Mouse (Mus musculus) intestine, embryonic 14.5 days (tissue): ENCODE results near the gene Zap70. TPM values are rescaled to one million over a fixed set of nuclear protein-coding genes. Genes with fewer than 3 reads are reported as not detected.

Experiments
- ATAC-seq: fragments of 200-750 bp; cut with Nextera tagmentation; replicated peaks from 2 replicates; pipeline ENCODE4 v1.8.0; 2017; ENCODE audit warnings: low read depth, moderate number of reproducible peaks, moderate TSS enrichment, moderate library complexity; ENCODE audit not compliant: low FRiP score, low TSS enrichment
- DNase-seq: peaks from one replicate; pipeline ENCODE4 v3.0.0-alpha.2; 2018; ENCODE audit warnings: low spot score
- H3K27ac ChIP-seq: fragments of 300-500 bp; sonication (generic); 2 replicates; pipeline ENCODE4 v1.5.1; 2014; ENCODE audit warnings: low read depth, mild to moderate bottlenecking, control low read depth
- H3K27me3 ChIP-seq: fragments of 300-500 bp; sonication (generic); replicated peaks from 2 replicates; pipeline ENCODE4 v1.6.1; 2014; ENCODE audit warnings: low read length, control low read depth; ENCODE audit not compliant: control insufficient read depth, insufficient read depth
- H3K36me3 ChIP-seq: fragments of 300-500 bp; sonication (generic); 2 replicates; pipeline ENCODE4 v1.6.1; 2014; ENCODE audit warnings: low read length, control low read depth; ENCODE audit not compliant: control insufficient read depth, insufficient read depth
- H3K4me1 ChIP-seq: fragments of 300-500 bp; sonication (generic); replicated peaks from 2 replicates; pipeline ENCODE4 v1.6.1; 2014; ENCODE audit warnings: low read length, control low read depth, mixed read lengths; ENCODE audit not compliant: control insufficient read depth, insufficient read depth
- H3K4me2 ChIP-seq: fragments of 300-500 bp; sonication (generic); 2 replicates; pipeline ENCODE4 v1.6.1; 2014; ENCODE audit warnings: low read length
- H3K4me3 ChIP-seq: fragments of 300-500 bp; sonication (generic); 2 replicates; pipeline ENCODE4 v1.5.1; 2014; ENCODE audit warnings: low read depth, low read length, control low read depth, mixed read lengths
- H3K9ac ChIP-seq: fragments of 300-500 bp; sonication (generic); 2 replicates; pipeline ENCODE4 v1.6.1; 2014; ENCODE audit warnings: mild to moderate bottlenecking, low read length
- H3K9me3 ChIP-seq: fragments of 300-500 bp; sonication (generic); 2 replicates; pipeline ENCODE4 v1.6.1; 2016; ENCODE audit warnings: low read length, control low read depth; ENCODE audit not compliant: control insufficient read depth
- WGBS: fragments of 180-500 bp; shearing (Covaris S2); extraction: QIAGEN DNeasy Blood & Tissue Kit; methylation state at CpG from one replicate; pipeline ENCODE4 v1.1.7; 2014; 5-methylcytosine and 5-hydroxymethylcytosine counted together
- polyA plus RNA-seq: library from polyadenylated mRNA; unstranded; fragments of >200 nt; fragmentation: Nextera tagmentation; extraction: Ambion mirVana; gene quantifications from 2 replicates; pipeline ENCODE4 v1.2.1, GENCODE M21; 2014

The Zap70 gene
- polyA plus RNA-seq, 1 experiment from 2014 or later, result 0.72 TPM

DNA sequence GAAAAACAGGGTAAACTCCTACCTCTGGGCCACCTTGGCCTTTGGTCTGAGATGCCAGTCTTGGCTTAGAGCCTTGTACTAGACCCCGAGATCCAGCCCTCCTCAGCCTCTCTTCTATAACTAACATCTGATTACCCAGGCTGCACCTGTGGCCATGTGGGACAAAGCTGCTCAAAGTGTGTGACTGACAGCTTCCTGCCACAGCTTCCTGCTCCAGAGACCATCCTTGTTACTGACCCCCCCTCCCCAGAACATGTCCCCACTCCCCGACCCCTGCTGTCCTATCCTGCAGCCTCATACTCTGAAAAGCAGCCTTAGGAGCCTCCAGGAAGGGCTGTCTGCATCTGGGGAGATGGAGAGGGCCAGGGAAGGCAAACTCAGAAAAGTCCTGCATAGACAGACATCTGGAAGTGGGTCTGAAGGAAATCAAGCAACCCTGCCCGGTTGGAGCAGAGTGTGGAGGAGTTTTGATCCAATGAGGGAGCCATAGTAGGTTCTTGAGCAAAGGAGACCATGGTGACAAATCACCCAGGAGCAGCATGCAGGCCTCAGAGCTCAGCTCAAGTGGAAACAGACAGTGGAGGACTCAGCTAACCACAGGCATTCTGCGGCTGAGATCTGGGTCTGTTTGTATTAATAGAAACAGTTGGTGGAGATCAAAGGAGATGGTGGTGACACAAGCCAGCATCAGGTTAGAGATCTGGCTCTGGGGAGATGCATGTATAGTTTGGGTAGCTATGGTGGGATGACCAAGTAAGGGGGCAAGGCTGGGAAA, 5.0 kb downstream of the Zap70 start:
- H3K36me3 ChIP-seq, result no peaks in the 10 kb centered on the region
- no peak overlapping the region for H3K4me2 ChIP-seq
- peaks cover 10% of the 10 kb centered on the region; the same call in 1 of the 2 replicates for H3K27me3 ChIP-seq
- ATAC-seq (no peak), DNase-seq (no peak)
- no peak overlapping the region for H3K27ac ChIP-seq
- 53% methylated on average over 4 of the region's 4 CpGs for WGBS
- no peak overlapping the region for H3K4me3 ChIP-seq
- H3K9ac ChIP-seq, result no peak overlapping the region
- H3K4me1 ChIP-seq, result peaks cover 4% of the 10 kb centered on the region
- H3K9me3 ChIP-seq, result no peaks in the 10 kb centered on the region

DNA sequence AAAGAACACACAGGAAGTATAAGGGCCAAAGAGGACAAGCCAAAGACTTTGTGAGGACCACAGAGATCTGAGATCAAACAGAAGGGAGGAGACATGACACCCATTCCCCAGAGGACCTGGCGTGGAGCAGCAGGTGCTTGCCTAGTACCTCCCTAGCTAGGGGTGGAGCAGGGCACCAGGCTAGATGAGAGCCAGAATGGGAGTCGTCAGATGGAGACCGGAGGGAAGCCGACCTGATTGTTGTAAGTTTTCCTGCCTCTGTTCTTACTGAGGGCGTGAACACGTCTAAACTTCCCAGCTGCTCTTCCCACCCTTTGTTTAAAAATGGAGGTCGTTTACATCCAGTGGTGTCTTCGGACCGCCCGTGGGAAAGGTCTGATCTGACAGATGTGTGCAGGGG, 5.7 kb downstream of the Zap70 start:
- Histone ChIP-seq H3K9me3 (no peaks in the 10 kb centered on the region), H3K9ac (no peak overlapping the region), H3K27ac (no peak overlapping the region), H3K4me3 (no peak overlapping the region), H3K4me1 (peaks cover 4% of the 10 kb centered on the region), H3K36me3 (no peaks in the 10 kb centered on the region), H3K27me3 (peaks cover 10% of the 10 kb centered on the region; the same call in 1 of the 2 replicates), H3K4me2 (peak overlapping the region; percentile 9; the same call in 1 of the 2 replicates)
- WGBS, result 18% methylated on average over 10 of the region's 10 CpGs
- no peak for ATAC-seq
- no peak for DNase-seq

DNA sequence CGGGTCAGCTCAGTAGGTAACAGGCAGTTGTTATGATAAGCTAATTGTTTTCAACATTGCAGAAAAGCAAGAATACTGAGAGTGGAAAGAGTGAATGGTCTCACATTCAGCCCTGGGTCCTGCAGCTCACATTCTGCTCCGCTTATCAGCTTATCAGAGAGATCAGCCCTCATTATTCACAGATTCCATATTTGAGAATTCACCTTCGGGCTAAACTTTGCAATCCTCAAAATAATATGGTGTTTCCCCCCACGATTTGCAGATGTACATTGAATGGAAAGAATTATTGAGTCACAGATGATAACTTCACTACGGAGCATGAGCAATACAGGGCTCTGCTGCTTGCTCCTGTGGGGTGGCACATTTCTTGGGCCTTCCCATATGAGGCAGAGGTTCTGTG, 7.2 kb downstream of the Zap70 start:
- ATAC-seq, result no peak
- Histone ChIP-seq H3K9me3 (no peaks in the 10 kb centered on the region), H3K36me3 (no peaks in the 10 kb centered on the region), H3K4me1 (peaks cover 4% of the 10 kb centered on the region), H3K4me2 (no peak overlapping the region), H3K27ac (no peak overlapping the region), H3K27me3 (peaks cover 10% of the 10 kb centered on the region; the same call in 1 of the 2 replicates), H3K4me3 (no peak overlapping the region), H3K9ac (no peak overlapping the region)
- 76% methylated on average over 5 of the region's 5 CpGs for WGBS
- no peak for DNase-seq

DNA sequence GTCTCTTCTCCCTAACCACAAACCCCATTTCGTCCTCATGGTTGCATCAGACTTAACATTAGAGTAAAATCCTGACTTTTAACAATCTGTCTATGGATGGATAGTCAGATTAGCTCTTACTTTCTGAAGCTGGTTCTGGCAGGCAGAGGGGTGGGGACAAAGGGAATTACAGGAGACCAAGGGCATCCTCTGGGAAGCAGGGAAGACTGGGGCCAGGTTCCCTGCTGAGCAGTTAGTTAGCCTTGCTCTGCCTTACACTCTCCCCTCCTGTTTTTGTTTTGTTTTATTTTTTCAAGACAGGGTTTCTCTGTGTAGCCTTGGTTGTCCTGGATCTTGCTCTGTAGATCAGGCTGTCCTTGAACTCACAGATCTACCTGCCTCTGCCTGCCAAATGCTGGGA, 8.4 kb downstream of the Zap70 start:
- WGBS, result 91% methylated on average over 1 of the region's 1 CpGs
- DNase-seq (no peak), ATAC-seq (no peak)
- Histone ChIP-seq H3K4me2 (no peak overlapping the region), H3K36me3 (no peaks in the 10 kb centered on the region), H3K9ac (no peak overlapping the region), H3K27ac (no peak overlapping the region), H3K27me3 (peaks cover 10% of the 10 kb centered on the region; the same call in 1 of the 2 replicates), H3K9me3 (no peaks in the 10 kb centered on the region), H3K4me1 (peaks cover 4% of the 10 kb centered on the region), H3K4me3 (no peak overlapping the region)

DNA sequence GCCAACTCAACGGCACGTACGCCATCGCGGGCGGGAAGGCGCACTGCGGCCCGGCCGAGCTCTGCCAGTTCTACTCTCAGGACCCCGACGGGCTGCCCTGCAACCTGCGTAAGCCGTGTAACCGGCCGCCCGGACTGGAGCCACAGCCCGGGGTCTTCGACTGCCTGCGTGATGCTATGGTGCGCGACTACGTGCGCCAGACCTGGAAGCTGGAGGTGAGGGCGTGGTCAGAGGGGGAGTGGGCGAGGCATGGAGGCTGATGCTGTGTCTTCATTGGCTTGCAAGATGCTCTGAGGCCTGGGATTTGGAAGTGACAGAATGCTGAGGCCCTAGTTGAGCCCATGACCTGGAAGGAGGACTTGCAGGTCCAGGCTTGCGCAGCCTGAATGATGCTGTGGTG, 9.4 kb downstream of the Zap70 start:
- ATAC-seq (no peak), DNase-seq (no peak)
- no peak overlapping the region for H3K9ac ChIP-seq
- peak overlapping the region; percentile 45 for H3K4me2 ChIP-seq
- peaks cover 4% of the 10 kb centered on the region for H3K4me1 ChIP-seq
- WGBS, result 14% methylated on average over 27 of the region's 27 CpGs
- no peaks in the 10 kb centered on the region; the same call in 1 of the 2 replicates for H3K9me3 ChIP-seq
- H3K4me3 ChIP-seq, result no peak overlapping the region
- peaks cover 10% of the 10 kb centered on the region; the same call in 1 of the 2 replicates for H3K27me3 ChIP-seq
- H3K36me3 ChIP-seq, result no peaks in the 10 kb centered on the region
- no peak overlapping the region for H3K27ac ChIP-seq

DNA sequence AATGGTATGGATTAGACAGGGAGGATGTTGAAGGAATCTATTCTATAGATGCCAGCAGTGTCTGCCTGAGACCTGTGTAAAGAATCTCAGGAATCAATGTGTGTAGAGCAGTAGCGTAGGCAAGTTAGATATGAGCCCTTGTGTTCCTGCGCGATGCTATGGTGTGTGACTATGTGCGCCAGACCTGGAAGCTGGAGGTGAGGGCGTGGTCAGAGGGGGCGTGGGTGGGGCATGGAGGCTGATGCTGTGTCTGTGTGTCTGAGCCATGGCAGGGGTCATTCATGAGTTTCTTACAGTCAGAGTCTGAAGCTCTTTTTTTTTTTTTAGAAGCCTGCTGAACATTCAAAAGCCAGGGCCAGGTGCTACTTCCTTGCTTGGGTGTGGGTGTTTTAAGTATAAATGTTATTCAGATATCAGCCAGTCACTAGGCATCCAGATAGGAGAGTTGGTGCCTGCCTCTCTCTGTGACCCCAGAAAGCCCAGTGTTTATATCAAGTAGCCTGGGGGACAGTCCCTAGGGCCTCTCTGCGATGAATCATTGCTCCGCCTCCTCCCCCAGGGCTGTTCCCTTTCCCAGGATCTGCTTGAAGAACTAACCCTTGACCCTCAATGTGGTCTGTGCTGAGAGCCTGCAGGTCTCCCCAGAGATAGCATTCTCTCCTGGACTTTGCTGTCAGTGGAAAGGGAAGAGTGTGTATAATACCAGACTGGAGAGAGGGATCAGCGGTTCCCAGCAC, 10.8 kb downstream of the Zap70 start:
- Histone ChIP-seq H3K9ac (no peak overlapping the region), H3K4me2 (no peak overlapping the region), H3K4me3 (no peak overlapping the region), H3K27me3 (peaks cover 10% of the 10 kb centered on the region; the same call in 1 of the 2 replicates), H3K36me3 (no peaks in the 10 kb centered on the region), H3K4me1 (peaks cover 4% of the 10 kb centered on the region; the same call in 1 of the 2 replicates), H3K27ac (no peak overlapping the region), H3K9me3 (no peaks in the 10 kb centered on the region; the same call in 1 of the 2 replicates)
- DNase-seq, result no peak
- WGBS, result 71% methylated on average over 9 of the region's 9 CpGs
- ATAC-seq, result 0 out of 2 replicates have a peak, but pooled peaks have one; percentile 52

DNA sequence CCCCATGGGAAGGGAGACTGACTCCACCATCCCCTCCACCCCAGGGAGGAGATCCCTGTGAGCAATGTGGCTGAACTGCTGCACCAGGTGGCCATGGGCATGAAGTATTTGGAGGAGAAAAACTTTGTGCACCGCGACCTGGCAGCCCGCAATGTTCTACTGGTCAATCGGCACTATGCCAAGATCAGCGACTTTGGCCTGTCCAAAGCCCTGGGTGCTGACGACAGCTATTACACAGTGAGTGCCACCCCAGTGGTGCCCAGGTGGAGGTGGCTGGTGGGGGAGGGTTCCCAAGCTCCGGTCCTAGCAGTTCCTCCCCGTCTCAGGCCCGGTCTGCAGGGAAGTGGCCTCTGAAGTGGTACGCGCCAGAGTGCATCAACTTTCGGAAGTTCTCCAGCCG, 19.2 kb downstream of the Zap70 start:
- no peaks in the 10 kb centered on the region for H3K27me3 ChIP-seq
- H3K36me3 ChIP-seq, result no peaks in the 10 kb centered on the region
- ATAC-seq (no peak), DNase-seq (no peak)
- H3K4me1 ChIP-seq, result peaks cover 14% of the 10 kb centered on the region
- H3K9me3 ChIP-seq, result no peaks in the 10 kb centered on the region; the same call in 1 of the 2 replicates
- H3K4me3 ChIP-seq, result no peak overlapping the region
- no peak overlapping the region for H3K27ac ChIP-seq
- no peak overlapping the region for H3K4me2 ChIP-seq
- no peak overlapping the region for H3K9ac ChIP-seq
- WGBS, result 87% methylated on average over 13 of the region's 13 CpGs

DNA sequence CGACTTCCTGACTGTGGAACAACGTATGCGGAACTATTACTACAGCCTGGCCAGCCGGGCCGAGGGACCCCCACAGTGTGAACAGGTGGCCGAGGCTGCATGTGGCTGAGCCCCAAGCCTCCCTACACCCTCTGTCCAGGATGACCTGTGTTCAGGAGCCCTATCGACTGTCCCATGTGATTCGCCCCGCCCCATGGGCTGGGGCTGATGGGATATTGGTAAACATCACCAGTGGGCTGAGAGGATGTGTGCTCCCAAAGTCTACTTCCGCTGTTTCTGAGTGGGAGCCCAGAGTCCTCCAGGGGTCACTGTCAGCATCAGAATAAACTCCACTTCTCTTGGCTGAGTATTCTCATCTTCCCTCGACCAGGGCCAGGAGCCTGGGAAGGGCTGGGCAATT, 20.9 kb downstream of the Zap70 start:
- Histone ChIP-seq H3K27me3 (no peaks in the 10 kb centered on the region), H3K27ac (no peak overlapping the region), H3K9me3 (no peaks in the 10 kb centered on the region), H3K36me3 (no peaks in the 10 kb centered on the region), H3K4me1 (peaks cover 14% of the 10 kb centered on the region), H3K4me3 (no peak overlapping the region), H3K4me2 (no peak overlapping the region), H3K9ac (no peak overlapping the region)
- DNase-seq (no peak), ATAC-seq (no peak)
- WGBS, result 77% methylated on average over 11 of the region's 11 CpGs
